Mouse (Mus musculus): ENCODE measurements around the gene Pip5k1a. TPM values are rescaled to one million over a fixed set of nuclear protein-coding genes. Genes with fewer than 3 reads are reported as not detected.
"Not testable (repeated sequence)": the region's sequence is repeated elsewhere in the genome, so short reads cannot be mapped to it uniquely, and the experiment has no call there.

Pip5k1a gene
- polyA plus RNA-seq, 1 experiment from 2014 or later, result 12.2 TPM

DNA sequence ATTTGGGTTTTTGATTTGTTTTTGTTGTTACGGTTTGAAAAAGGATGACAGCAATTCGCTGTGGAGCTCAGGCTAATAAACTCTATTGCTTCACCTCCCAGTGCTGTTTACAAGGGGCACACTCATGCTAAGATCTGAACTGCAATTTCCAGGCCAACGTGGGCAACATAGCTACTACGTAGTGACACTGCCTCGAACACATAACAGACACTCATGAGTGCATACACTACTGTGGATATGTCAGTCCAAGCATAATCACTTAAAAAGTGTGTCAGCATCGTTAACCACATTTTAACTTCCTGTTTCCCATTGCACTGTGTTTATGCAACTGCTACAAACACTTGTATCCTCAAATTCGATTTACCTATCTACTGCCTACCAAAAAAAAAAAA is 63.9 kb downstream of the Pip5k1a start:
- DNase-seq (no peak), ATAC-seq (ENCODE audit: insufficient read depth) (peak; percentile 75)
- Histone ChIP-seq H3K4me1 (ENCODE audit: insufficient read depth) (peaks cover 6% of the 10 kb centered on the region; the same call in 1 of the 2 replicates), H3K9me3 (ENCODE audit: low read depth, low read length) (no peaks in the 10 kb centered on the region), H3K9ac (peak overlapping the region; percentile 17; the same call in 1 of the 2 replicates), H3K36me3 (ENCODE audit: insufficient read depth) (peaks cover 20% of the 10 kb centered on the region), H3K27ac (ENCODE audit: low read depth) (peak overlapping the region; percentile 47), H3K27me3 (ENCODE audit: insufficient read depth, low read length) (no peaks in the 10 kb centered on the region), H3K4me2 (peak overlapping the region; percentile 87), H3K4me3 (ENCODE audit: low read depth, low read length) (peak overlapping the region; percentile 90)
- 12% methylated on average over 7 of the region's 7 CpGs for WGBS
- no peak for TF ChIP-seq CTCF (IDR thresholded peaks at IDR 0.05; ENCODE audit: low read depth)

GRCm38 (mm10) chr3:95042166-95042837 is 64.4 kb downstream of the Pip5k1a start, which contains the start of gene Psmd4:
Psmd4 (minus strand) TSS chr3:95042614.
- Histone ChIP-seq H3K27ac (ENCODE audit: low read depth) (peak within 1 kb of the TSS; percentile 47), H3K36me3 (ENCODE audit: insufficient read depth) (peaks cover 20% of the 10 kb centered on the region), H3K4me3 (ENCODE audit: low read depth, low read length) (peak within 1 kb of the TSS; percentile 90), H3K4me2 (peak within 1 kb of the TSS; percentile 87), H3K9me3 (ENCODE audit: low read depth, low read length) (no peaks in the 10 kb centered on the region), H3K4me1 (ENCODE audit: insufficient read depth) (peaks cover 6% of the 10 kb centered on the region; the same call in 1 of the 2 replicates), H3K9ac (peak within 1 kb of the TSS; percentile 85), H3K27me3 (ENCODE audit: insufficient read depth, low read length) (no peaks in the 10 kb centered on the region)
- under 1% methylated on average over 36 of the region's 36 CpGs for WGBS
- ATAC-seq (ENCODE audit: insufficient read depth) (peak; percentile 99), DNase-seq (peak; percentile 99)
- TF ChIP-seq CTCF (IDR thresholded peaks at IDR 0.05; ENCODE audit: low read depth), result no peak

DNA sequence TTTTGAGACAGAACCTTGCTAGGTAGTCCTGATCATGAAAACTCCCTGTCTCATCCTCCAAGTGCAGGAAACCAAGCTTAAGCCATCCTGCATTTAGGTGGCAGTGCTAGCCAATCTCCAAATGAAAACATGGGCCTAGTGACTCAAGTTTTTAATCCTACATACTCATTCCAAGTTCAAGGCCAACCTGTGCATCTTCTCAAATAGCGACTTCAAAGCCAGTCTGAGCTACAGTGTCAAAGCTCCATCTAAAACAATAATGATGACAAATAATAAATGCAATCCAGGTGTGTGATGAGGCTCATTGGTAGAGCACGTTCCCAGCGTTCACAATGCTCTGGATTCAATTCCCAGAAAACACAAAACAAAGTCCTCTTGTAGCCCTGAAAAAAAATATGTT is 65.1 kb downstream of the Pip5k1a start:
- Histone ChIP-seq H3K4me3 (ENCODE audit: low read depth, low read length) (peak overlapping the region; percentile 90), H3K4me2 (peak overlapping the region; percentile 87), H3K9ac (peak overlapping the region; percentile 85), H3K27me3 (ENCODE audit: insufficient read depth, low read length) (no peaks in the 10 kb centered on the region), H3K27ac (ENCODE audit: low read depth) (no peak overlapping the region), H3K36me3 (ENCODE audit: insufficient read depth) (peaks cover 20% of the 10 kb centered on the region), H3K9me3 (ENCODE audit: low read depth, low read length) (no peaks in the 10 kb centered on the region), H3K4me1 (ENCODE audit: insufficient read depth) (peaks cover 6% of the 10 kb centered on the region; the same call in 1 of the 2 replicates)
- DNase-seq (no peak), ATAC-seq (ENCODE audit: insufficient read depth) (no peak)
- 12% methylated on average over 3 of the region's 3 CpGs for WGBS
- no peak for TF ChIP-seq CTCF (IDR thresholded peaks at IDR 0.05; ENCODE audit: low read depth)

DNA sequence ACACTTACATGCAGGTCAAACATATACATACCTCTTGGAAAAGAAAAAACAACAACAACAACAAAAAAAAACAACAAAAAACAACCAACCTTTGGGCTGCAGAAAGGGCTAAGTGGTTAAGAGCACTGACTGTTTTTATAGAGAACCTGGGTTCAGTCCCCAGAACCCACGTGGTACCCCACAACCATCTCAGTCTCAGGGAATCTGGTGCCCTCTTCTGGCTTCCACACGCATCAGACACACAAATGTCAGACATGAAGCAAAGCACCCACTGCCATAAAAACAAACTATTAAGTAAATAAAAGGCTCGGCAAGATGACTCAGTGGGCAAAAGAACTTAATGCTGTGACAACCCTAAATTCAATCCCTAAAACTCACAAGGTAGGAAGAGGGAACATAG is 76.8 kb downstream of the Pip5k1a start:
- Histone ChIP-seq H3K9ac (no peak overlapping the region), H3K36me3 (ENCODE audit: insufficient read depth) (peaks cover 47% of the 10 kb centered on the region), H3K4me3 (ENCODE audit: low read depth, low read length) (no peak overlapping the region), H3K9me3 (ENCODE audit: low read depth, low read length) (no peaks in the 10 kb centered on the region), H3K4me1 (ENCODE audit: insufficient read depth) (no peaks in the 10 kb centered on the region), H3K4me2 (no peak overlapping the region), H3K27ac (ENCODE audit: low read depth) (no peak overlapping the region), H3K27me3 (ENCODE audit: insufficient read depth, low read length) (no peaks in the 10 kb centered on the region)
- no peak for ATAC-seq (ENCODE audit: insufficient read depth)
- peak; percentile 7 for DNase-seq
- whole genome bisulfite sequencing, result 68% methylated on average over 3 of the region's 3 CpGs
- 0 out of 2 replicates have a peak, but pooled peaks have one; percentile 17 for TF ChIP-seq CTCF (IDR thresholded peaks at IDR 0.05; ENCODE audit: low read depth)

- not testable (repeated sequence) for H3K4me3 ChIP-seq (ENCODE audit: low read depth, low read length); H3K27me3 ChIP-seq (ENCODE audit: insufficient read depth, low read length); DNase-seq; ATAC-seq (ENCODE audit: insufficient read depth); H3K4me2 ChIP-seq; H3K9ac ChIP-seq; H3K4me1 ChIP-seq (ENCODE audit: insufficient read depth); H3K9me3 ChIP-seq (ENCODE audit: low read depth, low read length); H3K27ac ChIP-seq (ENCODE audit: low read depth)
- peaks cover 41% of the 10 kb centered on the region for H3K36me3 ChIP-seq (ENCODE audit: insufficient read depth)
- WGBS, result 70% methylated on average over 3 of the region's 3 CpGs
- 0 out of 2 replicates have a peak, but pooled peaks have one; percentile 3 for TF ChIP-seq CTCF (IDR thresholded peaks at IDR 0.05; ENCODE audit: low read depth)
These were observed 77.4 kb downstream of the Pip5k1a start for GRCm38 (mm10) chr3:95029291-95029827.

DNA sequence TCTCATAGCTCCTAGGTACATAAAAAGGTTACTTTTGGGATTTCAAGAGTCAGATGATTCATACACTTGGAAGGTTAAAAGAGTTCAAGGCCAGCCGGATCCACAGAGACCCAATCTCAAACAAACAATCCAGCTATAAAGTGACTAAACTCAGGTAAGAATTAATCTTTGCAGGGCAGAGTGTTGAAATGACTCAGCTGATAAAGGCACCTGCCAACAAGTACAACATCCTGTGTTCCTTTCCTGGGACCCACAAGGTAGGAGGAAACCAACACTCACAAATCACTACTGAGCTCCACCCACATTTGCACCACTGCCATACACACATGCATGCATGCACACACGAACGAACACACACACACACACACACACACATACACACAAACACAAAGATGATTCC is 78.1 kb downstream of the Pip5k1a start:
- no peak for ATAC-seq (ENCODE audit: insufficient read depth)
- Histone ChIP-seq H3K9ac (no peak overlapping the region), H3K4me3 (ENCODE audit: low read depth, low read length) (no peak overlapping the region), H3K27me3 (ENCODE audit: insufficient read depth, low read length) (no peaks in the 10 kb centered on the region), H3K4me1 (ENCODE audit: insufficient read depth) (peaks cover 6% of the 10 kb centered on the region; the same call in 1 of the 2 replicates), H3K36me3 (ENCODE audit: insufficient read depth) (peaks cover 33% of the 10 kb centered on the region), H3K9me3 (ENCODE audit: low read depth, low read length) (no peaks in the 10 kb centered on the region), H3K27ac (ENCODE audit: low read depth) (no peak overlapping the region), H3K4me2 (no peak overlapping the region)
- WGBS, result 57% methylated on average over 3 of the region's 3 CpGs
- no peak for DNase-seq
- TF ChIP-seq CTCF (IDR thresholded peaks at IDR 0.05; ENCODE audit: low read depth), result no peak

DNA sequence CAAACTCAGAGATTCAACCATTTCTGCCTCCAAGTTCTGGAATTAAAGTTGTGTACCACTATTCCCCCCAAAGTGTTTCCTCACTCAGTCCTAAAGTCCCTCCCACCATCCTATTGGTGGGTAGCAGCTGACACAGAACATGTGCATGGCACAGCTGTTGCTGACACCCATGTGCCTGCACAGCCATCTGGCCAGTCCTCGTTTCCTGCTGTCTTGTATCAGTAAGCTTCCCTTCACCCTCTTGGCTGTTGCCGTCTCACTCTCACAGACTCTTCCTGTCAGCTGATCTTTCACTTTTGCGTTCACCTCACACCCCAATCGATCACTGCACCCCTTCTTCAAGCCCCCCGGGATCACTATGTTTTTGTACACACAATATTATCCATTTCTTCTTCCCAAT is 79.0 kb downstream of the Pip5k1a start:
- Histone ChIP-seq H3K9ac (no peak overlapping the region), H3K36me3 (ENCODE audit: insufficient read depth) (peaks cover 24% of the 10 kb centered on the region), H3K4me2 (no peak overlapping the region), H3K27ac (ENCODE audit: low read depth) (0 out of 2 replicates have a peak overlapping the region, but pooled peaks have one; percentile 9), H3K4me3 (ENCODE audit: low read depth, low read length) (no peak overlapping the region), H3K27me3 (ENCODE audit: insufficient read depth, low read length) (no peaks in the 10 kb centered on the region), H3K4me1 (ENCODE audit: insufficient read depth) (peaks cover 6% of the 10 kb centered on the region; the same call in 1 of the 2 replicates), H3K9me3 (ENCODE audit: low read depth, low read length) (no peaks in the 10 kb centered on the region)
- 40% methylated on average over 5 of the region's 5 CpGs for WGBS
- TF ChIP-seq CTCF (IDR thresholded peaks at IDR 0.05; ENCODE audit: low read depth), result no peak
- peak; percentile 52 for DNase-seq
- peak; percentile 53; the same call in 1 of the 2 replicates for ATAC-seq (ENCODE audit: insufficient read depth)
